Mouse (Mus musculus) lung, postnatal 0 days (tissue): ENCODE results near the gene Lztr1.
"Not testable (repeated sequence)": the region's sequence is repeated elsewhere in the genome, so short reads cannot be mapped to it uniquely, and the experiment has no call there.

Source experiments
- CTCF ChIP-seq: IDR thresholded peaks from 2 replicates; pipeline ENCODE4 v1.5.1; 2016; ENCODE audit warnings: antibody characterized with exemption, mild to moderate bottlenecking
- EP300 ChIP-seq: IDR thresholded peaks from 2 replicates; pipeline ENCODE4 v1.6.1; 2016; ENCODE audit warnings: antibody characterized with exemption, mild to moderate bottlenecking, control low read depth

- 0 out of 2 replicates have a peak, but pooled peaks have one; percentile 10 for TF ChIP-seq CTCF
- not testable (repeated sequence) for TF ChIP-seq EP300
These were observed 457 bp upstream of the Lztr1 start for GRCm38 (mm10) chr16:17508031-17508430.
